Mouse (Mus musculus) left cerebral cortex, adult 11 months (tissue): ENCODE measurements around the gene Scamp2.

Experiments used
- DNase-seq: peaks from one replicate; pipeline ENCODE4 v3.0.0; 2022; ENCODE audit warnings: low spot score

The Scamp2 gene

DNA sequence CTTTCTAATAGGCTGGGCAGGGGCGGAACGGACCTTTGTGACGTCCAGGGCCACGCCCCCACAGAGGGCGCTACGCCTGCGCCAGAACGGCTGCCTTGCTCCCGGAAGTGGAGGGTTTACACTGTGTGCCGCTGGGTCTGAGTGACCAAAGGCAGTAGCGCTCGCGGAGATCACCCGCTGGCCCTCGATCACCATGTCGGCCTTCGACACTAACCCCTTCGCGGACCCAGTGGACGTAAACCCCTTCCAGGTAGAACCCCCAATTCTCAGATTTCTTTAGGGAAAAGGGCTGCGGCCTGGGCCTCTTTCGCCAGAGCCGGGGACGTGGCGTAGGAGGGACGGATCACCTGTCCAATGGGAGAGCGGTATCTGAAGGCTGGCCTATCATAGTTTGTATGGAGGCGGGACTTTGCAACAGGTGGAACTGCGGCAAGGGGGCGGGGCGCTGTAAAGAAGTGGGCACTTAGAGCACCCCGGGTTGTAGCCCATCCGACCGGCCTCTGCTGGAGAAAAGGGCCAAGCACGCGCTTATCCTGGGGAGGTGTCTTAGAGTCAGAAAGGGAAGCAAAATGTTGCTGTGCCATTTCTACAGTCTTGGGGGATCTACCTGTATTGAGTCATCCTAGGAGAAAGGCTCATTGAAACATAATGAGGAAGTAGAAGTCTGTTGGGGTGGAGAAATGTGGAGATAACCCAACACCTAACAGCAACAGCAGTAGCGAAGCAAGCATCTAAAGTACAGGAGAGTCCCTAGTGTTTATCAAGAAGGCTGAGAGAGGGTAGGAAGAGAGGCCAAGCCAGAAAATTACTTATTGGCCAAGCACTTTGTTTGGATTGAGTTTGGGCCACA, at the start of gene Scamp2:
TSS of gene Scamp2 (plus strand) at position 83 of the 850 bp plus-strand sequence.
- DNase-seq, result peak; percentile 88

DNA sequence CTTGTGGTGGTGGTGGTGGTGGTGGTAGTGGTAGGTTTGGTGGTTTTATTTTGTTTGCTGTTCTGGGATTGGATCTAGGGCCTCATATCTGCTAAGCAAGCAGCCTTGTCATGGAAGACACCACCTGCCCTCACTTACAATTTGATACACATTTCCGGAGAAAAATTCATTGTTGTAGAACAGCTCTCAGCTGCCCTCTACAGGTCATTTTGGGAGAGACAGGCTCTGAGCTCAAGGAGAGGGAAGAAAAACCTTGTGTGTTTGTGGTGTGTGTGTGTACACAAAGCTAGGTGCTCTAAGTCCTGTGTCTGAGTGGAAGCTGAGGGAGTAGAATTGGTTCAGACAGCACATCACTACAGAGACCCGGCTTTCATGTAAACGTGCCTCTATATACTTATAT, 43.6 kb upstream of the Scamp2 start:
- DNase-seq, result no peak

DNA sequence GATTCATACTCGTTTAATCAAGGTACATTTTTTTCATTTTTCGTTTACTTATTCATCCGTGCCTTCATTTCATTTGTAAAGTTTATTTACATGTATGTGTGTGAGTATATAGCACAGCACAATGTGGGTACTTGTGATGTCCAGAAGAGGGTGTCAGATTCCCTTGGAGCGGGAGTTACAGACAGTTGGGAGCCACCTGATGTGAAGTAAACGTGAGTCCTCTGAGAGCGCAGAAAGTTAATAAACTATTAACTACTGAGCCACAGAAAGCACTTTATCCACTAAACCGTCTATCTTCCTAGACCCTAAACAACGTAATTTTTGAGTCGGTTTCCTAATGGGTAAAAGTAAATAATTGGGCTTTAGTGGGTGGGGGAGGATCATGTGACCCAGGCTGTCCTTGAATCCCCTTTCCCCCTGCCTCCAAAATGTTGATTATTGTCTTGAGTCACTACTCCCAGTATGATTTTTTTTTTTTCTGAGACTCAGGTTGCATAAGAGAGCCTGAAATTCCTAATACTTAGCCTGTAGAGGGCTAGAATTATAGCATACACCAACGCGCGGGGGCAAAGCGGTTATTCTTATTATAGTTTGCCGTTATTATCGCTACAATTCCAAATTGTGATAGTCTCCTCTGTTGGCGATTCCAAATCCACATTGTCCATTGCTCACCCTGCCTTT, 40.2 kb upstream of the Scamp2 start:
- DNase-seq, result no peak

DNA sequence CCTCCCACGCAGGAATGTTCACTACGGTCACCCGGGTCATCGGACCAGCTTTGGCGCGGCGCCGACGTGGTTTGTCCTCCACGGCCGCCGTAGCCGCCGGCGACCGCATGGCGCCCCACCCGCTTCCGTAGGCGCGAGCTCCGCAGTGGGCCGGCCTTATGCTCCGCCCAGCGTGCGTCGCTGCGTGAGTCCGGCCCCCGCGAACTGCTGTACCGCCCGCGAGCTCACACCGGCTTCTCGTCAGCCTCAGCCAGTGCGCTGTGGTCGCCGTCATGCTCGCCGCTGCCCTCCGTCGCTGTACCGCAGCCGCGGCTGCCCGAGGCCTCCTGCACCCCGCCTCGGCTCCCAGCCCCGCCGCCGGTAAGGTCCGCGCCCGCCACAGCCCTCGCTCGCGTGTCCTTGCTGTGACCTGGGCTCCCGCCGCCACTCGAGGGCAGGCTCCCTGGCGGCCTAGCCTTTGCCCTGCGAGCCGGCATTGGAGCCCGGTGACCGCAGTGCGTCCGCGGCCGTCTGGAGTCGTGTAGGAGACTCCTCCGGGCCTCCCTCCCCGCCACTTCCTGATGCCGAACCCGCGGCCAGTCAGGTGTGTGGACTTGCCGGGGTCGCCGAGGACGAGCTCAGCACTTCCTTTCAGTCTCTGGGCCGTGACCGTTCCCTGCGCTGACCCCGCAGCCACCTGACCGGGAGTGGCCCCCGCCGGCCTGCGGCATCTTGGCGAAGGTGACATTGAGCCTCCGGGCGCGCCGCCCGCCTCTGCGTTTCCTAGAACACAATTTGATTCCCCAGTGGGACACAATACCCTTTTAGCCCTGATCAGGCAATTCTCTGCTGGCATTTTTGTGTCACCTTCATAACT, 39.5 kb upstream of the Scamp2 start, which contains the start of gene Cox5a:
TSS of gene Cox5a (plus strand) at position 219 of the 856 bp plus-strand sequence.
- DNase-seq, result peak; percentile 88

DNA sequence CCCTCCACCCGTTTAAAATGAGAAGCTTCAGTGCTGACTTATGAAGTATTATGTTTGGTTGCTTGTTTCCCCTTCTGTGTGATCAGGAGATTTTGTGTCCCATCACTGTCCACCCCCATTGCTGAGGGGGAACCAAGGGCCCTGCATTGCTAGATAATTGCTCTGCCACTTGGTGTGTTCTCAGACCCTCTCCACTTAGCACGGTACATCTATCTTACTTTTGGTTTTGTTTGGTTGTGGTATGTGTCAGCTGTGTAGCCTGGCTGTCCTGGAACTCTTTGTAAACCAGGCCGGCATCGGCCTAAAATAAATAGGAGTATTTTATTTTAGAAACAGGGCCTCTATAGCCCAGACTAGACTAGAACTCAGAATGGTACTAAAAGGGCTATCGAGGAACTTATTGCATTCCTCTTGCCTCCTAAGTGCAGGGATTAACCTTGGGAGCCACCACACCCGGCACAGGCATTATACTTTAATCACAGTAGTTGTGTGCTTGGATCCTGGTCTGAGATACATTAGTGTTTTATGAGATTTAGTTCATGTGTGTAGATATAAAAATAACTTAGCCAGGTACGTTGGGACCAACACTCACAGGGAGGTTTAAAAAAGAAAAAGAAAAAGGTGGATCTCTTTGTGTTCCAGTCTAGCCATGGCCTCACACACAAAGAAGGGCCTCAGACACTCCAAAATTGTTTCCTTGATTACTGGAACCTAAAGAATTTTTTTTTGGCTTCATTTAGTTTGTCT, 38.5 kb upstream of the Scamp2 start:
- DNase-seq, result no peak

DNA sequence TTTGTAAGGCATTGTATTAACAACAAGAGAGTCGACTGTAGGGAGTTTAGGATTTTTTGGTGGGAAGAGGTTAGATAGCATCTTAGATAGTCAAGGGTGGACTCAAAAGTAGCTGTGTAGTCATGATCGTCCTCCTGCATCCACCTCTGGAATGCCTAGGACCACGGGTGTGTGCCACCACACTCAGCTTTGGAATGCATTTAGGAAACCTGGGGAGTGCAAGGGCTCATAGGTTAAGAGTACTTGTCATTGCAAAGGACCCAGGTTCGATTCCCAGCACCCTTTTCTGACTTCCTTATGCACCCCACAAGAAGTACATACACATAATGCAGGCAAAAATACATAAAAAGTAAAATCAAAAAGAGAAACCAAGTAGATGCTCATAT, 37.9 kb upstream of the Scamp2 start:
- DNase-seq, result no peak

DNA sequence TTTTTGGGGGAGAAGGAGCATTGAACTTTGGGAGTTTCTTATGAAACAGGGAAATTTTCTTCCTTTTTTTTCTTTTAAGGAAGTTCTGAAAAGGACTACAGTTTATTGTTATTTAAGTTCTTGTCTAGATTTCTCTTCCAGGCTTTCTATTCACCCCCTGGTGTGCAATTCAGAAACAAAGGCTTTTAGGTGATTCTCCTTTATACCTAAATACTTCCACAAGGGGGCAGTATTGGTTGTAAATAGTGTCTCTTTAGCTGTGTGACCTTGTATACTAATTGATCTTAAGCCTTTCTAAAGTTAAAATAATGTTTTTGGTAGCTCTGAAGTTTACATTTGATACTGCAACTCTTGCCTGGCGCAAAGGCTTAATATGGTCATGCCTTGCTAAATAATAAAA, 37.0 kb upstream of the Scamp2 start:
- no peak for DNase-seq

DNA sequence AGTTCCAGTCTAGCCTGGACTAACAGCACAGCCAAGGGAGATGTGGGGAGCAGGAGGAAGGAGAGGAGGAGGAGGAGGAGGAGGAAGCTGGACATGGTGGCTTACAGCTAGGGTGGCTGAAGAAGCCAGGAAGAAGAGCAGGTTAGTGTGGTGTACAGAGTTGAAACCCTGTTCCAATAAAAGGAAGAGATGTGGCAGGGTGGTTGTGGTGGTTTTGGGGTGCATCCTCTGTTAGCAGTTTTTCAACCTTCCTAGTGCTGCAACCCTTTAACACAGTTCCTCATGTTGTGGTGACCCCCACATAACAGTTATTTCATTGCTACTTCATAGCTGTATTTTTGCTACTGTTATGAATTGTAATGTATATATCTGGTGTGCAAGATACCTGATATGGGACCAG, 36.3 kb upstream of the Scamp2 start:
- no peak for DNase-seq

DNA sequence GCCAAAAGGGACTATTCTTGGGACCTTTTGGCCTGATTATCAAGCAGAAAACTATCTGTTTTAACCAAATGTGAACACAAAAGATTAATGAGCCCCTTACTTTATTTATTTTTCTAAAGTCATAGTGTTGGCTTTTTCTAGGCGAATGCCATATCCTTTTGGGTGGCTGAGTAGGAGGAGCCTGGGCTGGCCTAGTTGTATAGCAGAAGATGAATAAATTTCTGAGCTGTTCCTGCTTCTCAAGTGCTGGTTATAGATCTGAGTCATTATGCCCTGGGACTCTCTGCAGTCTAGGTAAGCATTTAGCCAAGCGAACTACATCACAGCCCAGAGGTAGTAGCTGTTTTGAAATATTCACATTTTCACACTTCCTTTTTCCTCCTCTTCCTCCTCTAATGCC, 35.2 kb upstream of the Scamp2 start:
- DNase-seq, result no peak

DNA sequence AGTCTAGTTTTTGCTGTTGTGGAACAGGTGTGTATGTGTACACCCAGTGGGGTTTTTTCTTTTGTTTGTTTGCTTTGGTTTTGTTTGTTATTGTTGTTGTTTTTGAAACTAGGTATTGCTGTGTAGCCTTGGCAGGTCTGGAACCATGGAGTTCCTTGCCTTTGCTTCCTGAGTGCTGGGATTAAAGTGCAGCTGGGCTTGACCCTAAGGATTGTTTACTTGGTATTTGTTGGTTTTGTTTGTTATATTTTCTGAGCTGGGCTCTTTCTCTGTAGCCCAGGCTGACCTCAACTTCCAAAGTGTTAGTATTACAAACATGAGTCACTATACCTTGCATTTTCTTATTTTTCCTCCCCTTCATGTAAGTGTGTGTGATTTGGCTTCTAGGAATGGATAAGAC, 34.3 kb upstream of the Scamp2 start:
- DNase-seq, result no peak

DNA sequence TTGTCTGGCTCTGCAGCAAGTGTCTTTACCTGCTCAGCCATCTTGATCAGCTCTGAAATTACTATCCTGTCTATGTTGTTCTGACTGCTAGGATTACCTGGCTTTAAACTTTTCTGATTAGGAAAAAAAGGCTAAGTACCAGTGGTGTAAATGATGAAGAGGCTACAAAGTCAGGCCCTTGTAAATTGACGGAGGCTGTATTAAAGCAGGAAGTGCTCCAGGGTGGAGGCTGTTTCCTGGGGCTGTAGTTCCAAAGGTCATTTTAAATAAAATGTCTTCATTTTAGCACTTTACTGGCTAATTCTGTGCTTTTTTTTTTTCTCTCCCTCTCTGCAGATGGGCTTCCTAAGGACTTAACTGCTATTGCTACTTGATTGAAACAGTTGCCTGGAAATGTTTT, 28.8 kb upstream of the Scamp2 start:
- no peak for DNase-seq

DNA sequence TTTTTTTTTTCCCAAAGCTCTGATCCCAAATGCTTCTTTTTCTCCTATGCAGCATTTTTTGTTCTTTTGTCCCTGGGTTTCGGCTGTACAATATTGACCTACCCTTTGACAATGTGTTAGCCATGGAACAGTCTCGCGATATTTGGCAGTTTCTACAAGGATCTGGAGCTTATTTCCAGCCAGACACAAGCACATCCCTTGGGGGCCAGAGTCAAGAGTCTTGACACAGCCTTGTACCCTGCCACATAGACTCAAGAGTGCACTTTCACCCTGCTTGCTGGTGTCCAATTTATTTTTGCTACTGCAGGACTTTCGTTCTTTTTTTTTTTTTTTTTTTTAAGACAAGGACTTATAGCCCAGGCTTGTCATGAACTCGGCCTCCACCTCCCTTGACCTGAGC, 24.4 kb upstream of the Scamp2 start:
- no peak for DNase-seq

DNA sequence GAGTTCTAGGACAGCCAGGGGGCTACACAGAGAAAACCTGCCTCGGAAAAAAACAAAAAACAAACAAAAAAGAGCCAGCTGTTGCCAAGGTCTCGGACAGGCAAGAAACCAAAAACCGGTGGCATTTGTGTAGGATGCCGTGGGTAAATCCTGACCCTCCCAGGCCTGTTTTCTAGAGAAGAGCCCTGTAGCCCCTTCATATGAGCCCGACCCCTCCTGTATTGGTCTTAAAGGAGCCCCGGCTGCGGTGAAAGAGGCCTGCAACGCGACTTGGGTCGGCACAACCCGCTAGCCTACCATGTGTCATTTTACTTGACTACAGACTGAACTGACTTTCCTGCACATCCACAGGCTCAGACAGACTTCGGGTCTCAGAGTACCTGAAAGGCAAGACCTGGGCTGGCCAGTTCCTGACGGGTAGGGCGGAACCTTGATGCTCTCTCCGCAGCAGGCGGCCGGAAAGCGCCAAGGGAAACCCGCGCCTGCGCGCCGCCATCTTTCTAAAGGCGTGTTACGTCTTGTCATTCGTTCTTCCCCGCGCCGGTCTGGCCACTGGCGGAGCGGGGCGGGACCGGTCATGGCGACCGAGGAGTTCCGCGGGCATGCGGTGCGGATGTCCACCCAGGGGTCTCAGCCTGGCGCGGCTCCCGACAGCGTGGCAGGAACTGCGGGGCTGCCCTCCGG, 23.6 kb upstream of the Scamp2 start, which contains the start of gene Fam219b:
TSS of gene Fam219b (plus strand) at position 485 of the 684 bp plus-strand sequence.
- DNase-seq, result peak; percentile 82

DNA sequence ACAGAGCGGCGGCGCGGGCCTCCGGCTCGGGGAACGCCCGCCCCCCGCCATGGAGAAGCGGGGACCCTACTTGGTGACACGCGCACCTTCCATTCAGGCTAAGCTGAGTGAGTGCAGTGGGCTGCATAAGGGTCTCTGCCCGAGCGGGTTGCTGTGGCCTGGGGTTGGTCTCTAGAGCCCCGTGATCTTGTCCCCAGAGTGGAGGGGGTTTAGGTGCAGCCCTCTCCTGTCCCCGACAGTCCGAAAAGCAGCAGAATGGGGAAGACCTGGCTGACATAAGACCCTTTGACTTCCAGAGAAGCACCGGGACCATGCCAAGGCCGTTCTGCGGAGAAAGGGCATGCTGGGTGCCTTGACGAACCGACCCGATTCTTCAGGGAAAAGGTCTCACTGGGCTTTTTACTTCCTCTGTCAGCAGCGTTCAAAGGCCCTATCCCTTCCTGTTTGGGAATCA, 23.0 kb upstream of the Scamp2 start:
- no peak for DNase-seq

DNA sequence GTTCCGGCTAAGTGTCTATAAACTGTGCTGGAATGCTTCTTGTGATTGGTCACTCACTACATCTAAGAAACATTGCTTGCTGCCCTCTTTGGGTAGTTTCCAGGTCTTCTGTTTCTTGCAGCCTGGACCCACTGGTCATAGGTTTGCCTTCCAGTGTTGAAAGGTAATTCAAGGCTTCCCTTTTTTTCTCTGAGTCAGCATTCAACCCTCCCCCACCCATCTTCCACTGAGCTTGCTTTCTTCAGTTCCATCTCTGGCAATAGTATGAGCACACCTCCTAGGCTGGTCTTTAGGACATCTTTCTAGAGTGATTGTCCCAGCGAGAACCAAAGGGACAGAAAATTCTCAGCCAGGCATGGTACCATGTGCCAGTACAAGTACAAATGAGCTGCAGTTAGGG, 21.2 kb upstream of the Scamp2 start:
- DNase-seq, result no peak

DNA sequence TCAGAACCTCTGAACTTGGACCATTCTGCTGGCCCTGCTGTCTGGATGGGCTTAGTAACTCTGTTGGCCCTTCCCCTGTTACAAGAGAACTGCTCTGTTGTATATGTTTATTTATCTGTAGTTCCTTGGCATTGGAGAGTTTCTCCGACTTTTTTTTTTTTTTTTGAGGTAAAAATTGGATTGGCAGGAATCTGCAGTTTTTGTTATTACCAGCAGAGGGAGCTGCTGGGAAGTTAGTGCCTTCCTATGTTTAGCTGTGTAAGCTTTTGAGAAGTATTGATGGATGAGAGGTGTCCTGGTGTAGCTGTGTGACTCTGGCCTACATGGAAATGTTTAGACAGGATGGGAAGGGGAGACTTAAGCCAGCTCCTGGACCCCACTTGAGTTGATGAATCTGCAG, 19.4 kb upstream of the Scamp2 start:
- DNase-seq, result no peak

DNA sequence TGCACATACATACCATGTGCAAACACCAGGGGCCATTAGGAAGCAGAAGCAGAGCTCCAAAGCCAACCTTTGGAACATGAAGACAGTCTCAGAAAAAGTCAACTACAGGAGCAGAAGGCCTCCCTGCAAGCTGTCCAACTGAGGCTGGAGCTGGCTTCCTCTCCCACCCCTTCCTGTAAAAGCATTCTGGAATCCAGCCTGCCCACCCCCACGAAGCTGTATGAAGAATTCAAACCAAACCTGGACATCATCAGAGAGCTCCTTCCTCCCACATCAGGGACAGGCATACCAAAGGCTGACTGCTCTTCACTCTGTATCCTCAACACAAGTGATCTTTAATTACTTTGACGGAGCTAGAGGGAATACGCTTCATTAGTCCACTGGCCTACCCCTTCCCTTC, 16.8 kb upstream of the Scamp2 start:
- no peak for DNase-seq

DNA sequence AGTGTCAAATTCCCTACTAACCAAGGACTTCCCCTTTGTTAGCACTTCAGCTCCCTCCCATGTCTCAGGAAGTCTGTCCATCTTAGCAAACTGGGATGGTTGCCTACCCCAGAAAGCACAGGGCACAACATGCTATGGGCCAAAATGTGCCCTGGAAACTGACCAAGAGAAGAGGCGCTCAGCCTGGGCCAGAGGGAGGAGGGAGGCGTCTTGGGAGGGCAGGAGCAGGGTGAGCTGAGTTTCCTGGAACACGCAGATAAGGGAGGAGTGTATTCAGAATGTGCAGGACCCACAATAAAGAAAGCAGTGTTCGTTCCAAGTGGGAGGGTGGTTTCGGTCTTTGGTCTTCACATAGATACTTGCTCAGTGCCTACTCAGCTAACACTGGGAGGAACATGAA, 13.5 kb upstream of the Scamp2 start:
- DNase-seq, result no peak

DNA sequence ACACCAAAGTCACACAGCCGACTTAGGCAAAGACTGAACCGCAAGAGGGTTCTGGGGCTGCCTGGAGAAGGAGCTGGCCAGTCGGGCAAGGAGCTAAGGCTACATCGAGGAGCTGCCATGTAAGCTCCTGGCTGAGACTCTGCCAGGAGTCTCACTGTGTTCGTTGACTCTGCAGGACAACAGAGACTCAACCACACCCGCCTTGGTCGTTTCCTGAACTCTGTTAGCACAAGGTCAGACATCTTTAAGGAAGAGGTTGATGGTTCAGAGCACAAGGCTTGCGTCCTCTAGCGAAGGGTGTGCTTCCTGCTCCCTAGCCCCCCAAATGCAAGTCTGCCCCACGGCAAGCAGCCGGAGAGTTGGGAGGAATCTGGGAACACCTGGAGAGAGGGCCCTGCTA, 12.9 kb upstream of the Scamp2 start:
- no peak for DNase-seq

DNA sequence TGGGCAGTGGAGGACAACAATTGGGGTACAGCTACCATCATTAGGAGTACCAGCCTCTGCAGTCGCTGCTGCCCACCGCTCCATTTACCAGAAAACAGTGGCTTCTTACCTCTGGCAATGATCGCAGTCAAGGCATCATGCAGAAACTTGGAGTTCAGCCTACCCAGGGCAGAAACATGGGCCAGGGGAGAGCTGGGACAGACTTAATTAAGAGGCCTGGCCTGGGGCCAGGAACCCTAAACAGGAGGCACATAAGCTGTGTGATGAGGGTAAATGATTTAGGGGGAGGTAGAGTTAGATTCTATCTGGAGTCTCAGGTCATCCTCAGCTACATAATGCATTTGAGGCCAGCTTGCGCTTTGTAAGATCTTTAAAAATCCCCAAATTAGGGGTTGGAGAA, 11.6 kb upstream of the Scamp2 start:
- DNase-seq, result no peak
